ENCODE assay signal across 8 mouse cellular contexts in the genomic region with DNA sequence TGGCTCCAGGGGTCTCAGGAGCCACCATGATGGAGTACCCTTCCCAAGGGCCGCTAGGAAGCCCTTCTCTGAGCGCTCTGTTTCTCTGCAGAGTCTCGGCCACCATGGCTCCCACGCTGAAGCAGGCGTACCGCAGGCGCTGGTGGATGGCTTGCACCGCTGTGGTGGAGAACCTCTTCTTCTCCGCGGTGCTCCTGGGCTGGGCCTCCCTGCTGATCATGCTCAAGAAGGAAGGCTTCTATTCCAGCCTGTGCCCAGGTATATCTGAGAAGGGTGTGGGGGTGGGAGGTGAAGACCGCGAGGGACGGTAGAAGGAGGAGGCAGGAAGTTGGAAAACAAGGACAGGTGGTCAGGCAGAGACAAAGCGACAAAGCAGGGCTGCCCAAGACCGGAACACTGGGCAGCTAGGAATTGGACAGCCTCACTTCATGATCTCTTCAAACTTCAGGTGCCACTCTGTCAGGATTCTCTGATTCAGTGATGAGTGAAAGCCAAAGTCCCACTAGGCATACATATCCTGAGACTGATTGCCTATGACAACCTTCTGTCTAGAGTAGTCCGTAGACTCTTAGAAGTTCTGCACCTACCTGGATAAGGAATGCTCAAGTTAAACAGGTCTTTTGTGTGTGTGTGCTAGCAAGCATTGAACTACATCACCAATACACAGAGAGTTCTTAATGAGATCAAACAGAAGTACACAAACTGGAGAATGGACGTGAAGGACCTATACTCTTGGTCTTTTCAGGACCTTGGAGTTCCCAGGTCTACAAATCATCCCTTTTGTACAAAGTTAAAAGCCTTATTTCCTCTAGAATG. TPM values are rescaled to one million over a fixed set of nuclear protein-coding genes. Genes with fewer than 3 reads are reported as not detected.
A peak's percentile ranks its signal among the peaks of the same experiment; 100 is the strongest.
DNase-seq lines count a peak whose midpoint lies in the region; ATAC-seq and TF ChIP-seq lines count a peak whose summit lies in the region.

No protein-coding gene starts in this region.

- TF ChIP-seq POLR2A in olfactory bulb, adult 2 months (IDR thresholded peaks at IDR 0.05; ENCODE audit: insufficient read depth, low read depth, low read length): no peak

- peaks cover 24% of the 10 kb centered on the region for H3K4me1 ChIP-seq in lung, embryonic 16.5 days (replicated peaks; ENCODE audit: control insufficient read depth, insufficient read depth, low read length)
- peaks cover 27% of the 10 kb centered on the region for H3K4me1 ChIP-seq in limb, embryonic 12.5 days (replicated peaks)
- peaks cover 18% of the 10 kb centered on the region for H3K4me1 ChIP-seq in olfactory bulb, adult 2 months (ENCODE audit: control insufficient read depth, insufficient read depth, low read length)

- no peak for TF ChIP-seq CTCF in olfactory bulb, adult 2 months (IDR thresholded peaks at IDR 0.05; ENCODE audit: insufficient read depth, low read depth, low read length)

- peaks cover 8% of the 10 kb centered on the region; the same call in 1 of the 2 replicates for H3K27me3 ChIP-seq in lung, embryonic 16.5 days (ENCODE audit: control insufficient read depth, insufficient read depth, low read depth, low read length)
- H3K27me3 ChIP-seq in limb, embryonic 12.5 days: peaks cover 16% of the 10 kb centered on the region

- H3K9ac ChIP-seq in lung, embryonic 16.5 days (ENCODE audit: low read length): peak overlapping the region; percentile 75
- peak overlapping the region; percentile 84 for H3K9ac ChIP-seq in limb, embryonic 12.5 days (replicated peaks)

- peak overlapping the region; percentile 97 for H3K4me2 ChIP-seq in lung, embryonic 16.5 days (ENCODE audit: low read depth, low read length)
- H3K4me2 ChIP-seq in limb, embryonic 12.5 days: peak overlapping the region; percentile 94

- peak overlapping the region; percentile 90 for H3K27ac ChIP-seq in lung, embryonic 16.5 days (ENCODE audit: low read length)
- peak overlapping the region; percentile 95 for H3K27ac ChIP-seq in limb, embryonic 12.5 days
- no peak overlapping the region for H3K27ac ChIP-seq in olfactory bulb, adult 2 months (ENCODE audit: insufficient read depth, low read depth, low read length)

- H3K4me3 ChIP-seq in lung, embryonic 16.5 days (ENCODE audit: low read length): peak overlapping the region; percentile 65
- peak overlapping the region; percentile 70 for H3K4me3 ChIP-seq in limb, embryonic 12.5 days (replicated peaks)
- peak overlapping the region; percentile 43 for H3K4me3 ChIP-seq in olfactory bulb, adult 2 months (ENCODE audit: insufficient read depth, low read depth, low read length)

- no peaks in the 10 kb centered on the region for H3K9me3 ChIP-seq in lung, embryonic 16.5 days (ENCODE audit: control insufficient read depth, low read length)
- H3K9me3 ChIP-seq in limb, embryonic 12.5 days: no peaks in the 10 kb centered on the region

- H3K36me3 ChIP-seq in lung, embryonic 16.5 days (ENCODE audit: control insufficient read depth, insufficient read depth, low read length): no peaks in the 10 kb centered on the region; the same call in 1 of the 2 replicates
- peaks cover 20% of the 10 kb centered on the region; the same call in 1 of the 2 replicates for H3K36me3 ChIP-seq in limb, embryonic 12.5 days

- WGBS in lung, embryonic 16.5 days: 3% methylated on average over 17 of the region's 17 CpGs
- 8% methylated on average over 17 of the region's 17 CpGs for WGBS in limb, embryonic 12.5 days
- 13% methylated on average over 17 of the region's 17 CpGs for WGBS in olfactory bulb, adult 2 months

- ATAC-seq in lung, embryonic 16.5 days (ENCODE audit: low read depth): peak; percentile 16; the same call in 1 of the 2 replicates
- peak; percentile 9 for ATAC-seq in erythroblast, adult 5-6 weeks (replicated peaks; ENCODE audit: low FRiP score, poor library complexity, severe bottlenecking)
- 0 out of 2 replicates have a peak, but pooled peaks have one; percentile 9 for ATAC-seq in limb, embryonic 12.5 days (ENCODE audit: insufficient number of reproducible peaks, insufficient read depth, low FRiP score, low TSS enrichment, low read depth)

- DNase-seq in lung, postnatal 10 days: no peak
- no peak for DNase-seq in cerebellum, adult 9-11 months
- no peak for DNase-seq in T-cell, adult 2 months (ENCODE audit: low spot score)
- DNase-seq in kidney, postnatal 10 days: no peak

RNA-seq across cellular contexts. Expression of gene Slc43a1, which starts 2.3 kb away (rescaled TPM):
- polyA plus RNA-seq in lung, embryonic 16.5 days (2015; fragmentation: Nextera tagmentation; extraction: Ambion mirVana): 16.5 and 20.4 TPM in 2 replicates
- total RNA-seq in erythroblast, adult 5-6 weeks (2015; ENCODE audit: low replicate concordance): 756 and 864 TPM in 2 replicates
- 516 and 701 TPM in 2 replicates for total RNA-seq in erythroblast, adult 5-6 weeks (2017; ENCODE audit: low replicate concordance)
- 21.1 and 23.8 TPM in 2 replicates for polyA plus RNA-seq in limb, embryonic 12.5 days (2016; fragmentation: Nextera tagmentation; extraction: Ambion mirVana)
- polyA plus RNA-seq in olfactory bulb, adult 2 months (2012; ENCODE audit: insufficient read depth, insufficient read length, low replicate concordance, missing spikeins): not detected in 2 replicates

RNA-seq across cellular contexts. Expression of gene Timm10, which starts 14.2 kb away (rescaled TPM):
- polyA plus RNA-seq in lung, embryonic 16.5 days (2015; fragmentation: Nextera tagmentation; extraction: Ambion mirVana): 36.9 and 39.3 TPM in 2 replicates
- 28.6 and 43.9 TPM in 2 replicates for total RNA-seq in erythroblast, adult 5-6 weeks (2015; ENCODE audit: low replicate concordance)
- total RNA-seq in erythroblast, adult 5-6 weeks (2017; ENCODE audit: low replicate concordance): 5.2 and 22.2 TPM in 2 replicates
- 38.8 and 43.3 TPM in 2 replicates for polyA plus RNA-seq in limb, embryonic 12.5 days (2016; fragmentation: Nextera tagmentation; extraction: Ambion mirVana)
- polyA plus RNA-seq in olfactory bulb, adult 2 months (2012; ENCODE audit: insufficient read depth, insufficient read length, low replicate concordance, missing spikeins): not detected in 2 replicates

RNA-seq across cellular contexts. Expression of gene Smtnl1, which starts 18.5 kb away (rescaled TPM):
- 0.70 and 0.77 TPM in 2 replicates for polyA plus RNA-seq in lung, embryonic 16.5 days (2015; fragmentation: Nextera tagmentation; extraction: Ambion mirVana)
- total RNA-seq in erythroblast, adult 5-6 weeks (2015; ENCODE audit: low replicate concordance): not detected in 2 replicates
- total RNA-seq in erythroblast, adult 5-6 weeks (2017; ENCODE audit: low replicate concordance): 2.0 TPM in 1 of 2 replicates, not detected in the other
- polyA plus RNA-seq in limb, embryonic 12.5 days (2016; fragmentation: Nextera tagmentation; extraction: Ambion mirVana): 0.19 and 0.49 TPM in 2 replicates
- not detected in 2 replicates for polyA plus RNA-seq in olfactory bulb, adult 2 months (2012; ENCODE audit: insufficient read depth, insufficient read length, low replicate concordance, missing spikeins)

RNA-seq across cellular contexts. Expression of gene Ube2l6, which starts 42.3 kb away (rescaled TPM):
- 76.0 and 82.9 TPM in 2 replicates for polyA plus RNA-seq in lung, embryonic 16.5 days (2015; fragmentation: Nextera tagmentation; extraction: Ambion mirVana)
- total RNA-seq in erythroblast, adult 5-6 weeks (2015; ENCODE audit: low replicate concordance): 974 and 1,000 TPM in 2 replicates
- 826 and 843 TPM in 2 replicates for total RNA-seq in erythroblast, adult 5-6 weeks (2017; ENCODE audit: low replicate concordance)
- 23.2 and 29.0 TPM in 2 replicates for polyA plus RNA-seq in limb, embryonic 12.5 days (2016; fragmentation: Nextera tagmentation; extraction: Ambion mirVana)
- not detected in 2 replicates for polyA plus RNA-seq in olfactory bulb, adult 2 months (2012; ENCODE audit: insufficient read depth, insufficient read length, low replicate concordance, missing spikeins)

RNA-seq across cellular contexts. Expression of gene Rtn4rl2, which starts 45.6 kb away (rescaled TPM):
- 0.16 and 0.31 TPM in 2 replicates for polyA plus RNA-seq in lung, embryonic 16.5 days (2015; fragmentation: Nextera tagmentation; extraction: Ambion mirVana)
- not detected in 2 replicates for total RNA-seq in erythroblast, adult 5-6 weeks (2015; ENCODE audit: low replicate concordance)
- total RNA-seq in erythroblast, adult 5-6 weeks (2017; ENCODE audit: low replicate concordance): not detected in 2 replicates
- polyA plus RNA-seq in limb, embryonic 12.5 days (2016; fragmentation: Nextera tagmentation; extraction: Ambion mirVana): 0.84 and 0.95 TPM in 2 replicates
- not detected in 2 replicates for polyA plus RNA-seq in olfactory bulb, adult 2 months (2012; ENCODE audit: insufficient read depth, insufficient read length, low replicate concordance, missing spikeins)

Comparison
In these comparisons a context has a peak if more than half of its experiments do, and no peak if none do; other contexts are left out.
1. RNA of gene Slc43a1, which starts 2.3 kb away (polyA plus RNA-seq): 21.1 to 23.8 TPM in limb, embryonic 12.5 days and 16.5 to 20.4 TPM in lung, embryonic 16.5 days; not detected in olfactory bulb, adult 2 months; every median in the first group is over 10 times any median in the second.
2. RNA of gene Timm10, which starts 14.2 kb away (polyA plus RNA-seq): 38.8 to 43.3 TPM in limb, embryonic 12.5 days and 36.9 to 39.3 TPM in lung, embryonic 16.5 days; not detected in olfactory bulb, adult 2 months; every median in the first group is over 10 times any median in the second.
3. Peak in every context shown above with its lines, with median percentiles within 50 percentile points of each other: ATAC-seq and H3K4me3 ChIP-seq.